Mouse (Mus musculus): ENCODE data around the gene Olfr547.
"Not testable (repeated sequence)": the region's sequence is repeated elsewhere in the genome, so short reads cannot be mapped to it uniquely, and the experiment has no call there.

Gene Olfr547

DNA sequence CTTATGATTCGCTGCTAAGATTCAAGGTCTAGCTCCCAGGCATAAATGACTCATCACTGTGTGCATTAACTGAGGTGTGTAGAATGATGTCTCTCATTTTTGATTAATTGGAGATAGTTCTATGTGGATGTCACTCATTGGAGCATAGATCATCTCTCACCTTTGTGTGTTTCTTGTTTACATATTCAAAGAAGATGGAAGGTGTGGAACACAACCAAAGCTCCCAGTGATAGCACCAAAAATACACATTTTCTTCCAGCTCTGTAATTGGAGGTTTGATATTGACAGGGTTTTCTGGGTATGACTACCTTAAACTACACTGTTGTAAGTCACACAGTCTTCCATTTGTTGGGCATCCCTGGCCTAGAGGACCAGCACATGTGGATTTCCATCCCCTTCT, at the start of gene Olfr547:
TSS of gene Olfr547 (plus strand) at position 301 of the 400 bp plus-strand sequence.
- no peak for DNase-seq (ENCODE audit: low read depth, low spot score)

- not testable (repeated sequence) for DNase-seq (ENCODE audit: low read depth, low spot score)
Observed at GRCm38 (mm10) chr7:102484766-102485165, 49.8 kb upstream of the Olfr547 start.

GRCm38 (mm10) chr7:102486105-102486504, 48.4 kb upstream of the Olfr547 start:
- no peak for DNase-seq (ENCODE audit: low read depth, low spot score)

DNA sequence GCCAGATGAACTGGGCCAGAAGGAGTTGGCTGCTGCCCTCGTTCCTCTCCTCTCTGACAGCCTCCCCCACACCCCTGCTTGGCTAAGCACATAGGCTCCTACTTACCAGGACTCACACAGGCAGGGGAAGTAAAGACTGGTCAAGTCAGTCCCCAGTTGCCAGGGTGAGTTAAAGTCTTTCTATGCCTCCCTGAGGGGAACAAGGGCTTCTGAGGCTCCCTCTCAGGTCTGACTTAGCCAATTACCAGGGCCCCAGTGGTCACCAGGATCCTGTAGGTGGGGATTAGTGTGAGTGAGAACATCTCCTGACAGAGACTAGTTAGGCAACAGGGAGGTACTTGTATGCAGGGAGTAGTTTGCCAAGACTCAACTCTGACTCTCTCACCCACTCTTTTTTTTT, 46.4 kb upstream of the Olfr547 start, which contains the start of gene Olfr544:
TSS of gene Olfr544 (minus strand) at position 153 of the 400 bp plus-strand sequence.
- DNase-seq (ENCODE audit: low read depth, low spot score) = no peak

DNA sequence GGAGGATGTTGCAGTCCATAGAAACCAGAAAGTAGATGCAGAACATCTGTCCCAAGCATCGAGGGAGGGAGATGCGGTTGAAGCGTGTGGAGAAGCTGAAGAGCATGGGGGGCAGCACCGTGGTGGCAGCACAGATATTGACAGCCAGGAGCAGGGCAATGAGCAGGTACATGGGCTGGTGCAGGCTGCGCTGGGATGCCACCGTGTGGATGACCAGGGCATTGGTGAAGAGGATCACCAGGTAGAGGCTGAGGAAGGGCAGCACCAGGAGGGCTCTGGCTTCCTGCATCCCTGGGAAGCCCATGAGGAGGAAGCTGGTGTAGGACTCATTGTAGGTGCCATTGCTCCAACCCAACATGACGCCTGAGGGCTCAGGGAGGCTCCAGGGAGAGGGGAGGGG, 40.1 kb upstream of the Olfr547 start:
- not testable (repeated sequence) for DNase-seq (ENCODE audit: low read depth, low spot score)

GRCm38 (mm10) chr7:102499473-102499872, 35.1 kb upstream of the Olfr547 start, which contains the start of gene Olfr545:
Gene Olfr545 (minus strand): TSS chr7:102499573.
- DNase-seq (ENCODE audit: low read depth, low spot score) = no peak

DNA sequence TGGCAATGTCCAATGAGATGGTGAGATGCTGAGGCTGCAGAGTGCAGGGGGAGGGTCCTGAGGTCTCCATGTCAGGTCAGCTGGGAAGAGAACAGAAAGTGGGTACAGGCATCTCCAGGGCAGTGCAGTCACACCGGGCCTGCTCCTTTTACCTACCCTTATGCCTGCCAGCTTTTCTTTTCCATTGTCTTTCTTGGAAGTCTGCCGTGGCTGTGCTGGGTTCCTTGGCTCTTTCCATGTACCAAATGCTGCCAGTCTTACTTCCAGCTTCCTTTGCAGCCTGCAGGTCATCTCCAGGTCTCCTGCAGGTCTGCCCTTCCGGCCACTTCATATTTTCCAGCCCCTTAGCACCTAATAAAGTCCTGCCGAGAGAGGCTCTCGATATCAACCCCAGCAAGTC, 32.6 kb upstream of the Olfr547 start:
- no peak for DNase-seq (ENCODE audit: low read depth, low spot score)

- peak; percentile 30 for DNase-seq (ENCODE audit: low read depth, low spot score)
Observed at GRCm38 (mm10) chr7:102506848-102507247, 27.7 kb upstream of the Olfr547 start.

GRCm38 (mm10) chr7:102508066-102508465, 26.5 kb upstream of the Olfr547 start:
- no peak for DNase-seq (ENCODE audit: low read depth, low spot score)

DNA sequence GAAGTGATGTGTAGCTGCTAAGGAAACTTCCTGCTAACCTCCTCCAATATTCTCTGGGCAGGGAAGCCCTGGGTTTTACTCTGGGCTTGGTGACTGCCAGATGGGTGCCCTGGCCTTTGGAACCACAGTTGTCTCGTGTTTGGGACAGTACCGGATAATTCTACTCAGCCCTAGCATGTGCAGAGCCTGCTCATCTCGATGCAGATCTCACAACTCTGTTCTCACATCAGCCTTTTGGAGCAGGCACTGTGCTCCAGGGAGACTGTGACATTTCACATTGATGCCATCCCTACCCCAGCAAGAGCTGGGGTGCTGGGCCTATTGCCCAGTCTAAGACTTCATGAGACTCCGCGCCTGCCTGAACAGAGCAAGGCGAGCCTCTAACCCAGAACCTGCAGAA, 25.9 kb upstream of the Olfr547 start:
- DNase-seq (ENCODE audit: low read depth, low spot score) = no peak

- no peak for DNase-seq (ENCODE audit: low read depth, low spot score)
Observed at GRCm38 (mm10) chr7:102509726-102510125, 24.8 kb upstream of the Olfr547 start.

GRCm38 (mm10) chr7:102511927-102512326, 22.6 kb upstream of the Olfr547 start:
- no peak for DNase-seq (ENCODE audit: low read depth, low spot score)

DNA sequence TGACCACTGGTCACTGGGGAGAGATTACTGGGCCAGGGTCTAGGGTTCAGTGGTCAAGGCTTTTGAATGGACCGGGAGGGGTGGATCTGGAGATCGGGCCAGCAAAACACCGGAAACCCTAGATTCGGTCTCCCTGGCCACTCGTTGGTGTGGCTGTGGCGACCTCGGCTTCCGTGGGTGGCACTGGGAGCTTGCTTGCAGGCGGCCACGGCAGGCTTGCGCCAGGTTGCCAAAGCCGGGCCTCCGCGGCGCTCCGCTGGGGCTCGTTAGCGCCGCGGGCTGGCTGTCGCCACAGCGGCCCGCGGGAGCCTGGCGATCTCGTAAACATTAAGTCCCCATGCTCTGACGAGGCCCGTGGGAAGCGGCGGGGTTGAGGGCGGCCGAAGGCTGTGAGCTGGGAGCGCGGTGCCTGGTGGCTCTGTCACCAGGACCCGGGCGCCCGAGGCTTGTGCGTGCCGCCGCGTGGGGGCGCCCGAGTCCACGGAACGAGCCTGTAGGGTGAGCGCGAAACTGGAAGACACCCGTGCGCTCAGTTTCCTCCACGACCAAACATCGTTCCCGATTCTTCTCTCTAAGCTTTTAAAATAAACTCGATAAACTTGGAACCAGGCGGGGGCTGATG, 21.6 kb upstream of the Olfr547 start:
- peak; percentile 36 for DNase-seq (ENCODE audit: low read depth, low spot score)

DNA sequence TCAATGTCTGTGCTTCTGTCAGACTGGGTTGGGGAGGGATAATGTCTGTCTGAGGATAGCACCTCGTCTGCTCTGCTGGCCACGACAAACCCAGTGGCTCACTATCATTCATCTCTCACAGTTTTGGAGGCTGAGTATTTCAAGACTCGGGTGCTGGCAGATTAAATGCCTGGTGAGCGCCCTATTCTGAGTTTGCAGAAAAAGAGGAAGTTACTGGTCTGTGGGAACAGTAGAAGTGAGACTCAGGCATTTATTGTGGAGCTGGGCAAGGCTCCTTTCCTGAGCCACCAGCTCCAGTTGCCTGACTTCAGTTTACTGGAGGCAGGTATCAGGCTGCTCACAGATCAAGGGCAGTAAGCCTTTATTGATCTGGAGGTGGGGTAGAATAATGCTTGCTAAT, 20.4 kb upstream of the Olfr547 start:
- DNase-seq (ENCODE audit: low read depth, low spot score) = no peak

GRCm38 (mm10) chr7:102516261-102517050, 18.1 kb upstream of the Olfr547 start:
- no peak for DNase-seq (ENCODE audit: low read depth, low spot score)

- DNase-seq (ENCODE audit: low read depth, low spot score) = no peak
Observed at GRCm38 (mm10) chr7:102517051-102517335, 17.6 kb upstream of the Olfr547 start.

GRCm38 (mm10) chr7:102529052-102529451, 5.5 kb upstream of the Olfr547 start:
- DNase-seq (ENCODE audit: low read depth, low spot score) = no peak

DNA sequence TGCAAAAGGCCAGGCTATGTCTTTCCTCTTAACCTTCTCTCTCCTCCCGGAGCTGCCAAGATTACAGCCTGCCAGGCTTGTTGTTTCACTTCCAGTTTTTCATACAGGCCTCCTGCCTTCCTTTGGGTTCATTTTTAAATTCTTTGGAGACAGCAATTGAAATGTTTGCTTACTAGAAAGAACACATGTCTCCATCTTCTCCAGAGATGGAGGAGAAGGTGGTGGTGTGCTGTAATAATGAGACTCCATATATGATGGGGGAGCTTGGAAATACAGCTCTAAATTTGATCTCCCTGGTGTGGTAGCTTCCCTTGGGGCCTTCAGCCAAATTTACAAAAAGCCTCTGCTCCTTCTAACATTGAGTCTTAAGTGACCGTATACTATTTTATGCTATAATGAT, 6.0 kb downstream of the Olfr547 start, which contains the start of gene Olfr548-ps1:
TSS of gene Olfr548-ps1 (plus strand) at position 301 of the 400 bp plus-strand sequence.
- DNase-seq (ENCODE audit: low read depth, low spot score) = no peak

DNA sequence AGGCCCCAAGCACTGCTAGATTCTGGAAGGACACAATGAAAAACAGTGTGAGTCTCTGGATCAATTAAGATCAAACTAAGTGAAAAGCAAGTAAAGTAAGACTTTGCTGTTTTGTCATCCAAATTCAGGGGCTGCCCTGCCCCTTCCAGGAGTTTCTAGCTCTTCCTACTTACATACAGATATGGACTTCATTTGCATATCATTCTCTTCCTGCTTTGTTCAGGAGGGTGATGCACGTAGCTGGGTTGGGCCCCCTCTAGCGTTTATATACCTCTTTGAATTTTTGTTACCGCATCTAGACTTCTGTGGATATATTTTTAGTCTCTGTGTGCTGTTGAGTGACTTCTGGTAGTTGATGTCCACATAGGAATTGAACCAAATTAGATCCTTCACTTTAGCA, 6.7 kb downstream of the Olfr547 start:
- DNase-seq (ENCODE audit: low read depth, low spot score) = no peak

- no peak for DNase-seq (ENCODE audit: low read depth, low spot score)
Observed at GRCm38 (mm10) chr7:102549570-102549969, 15.0 kb downstream of the Olfr547 start, which contains the start of gene Olfr549. Gene Olfr549 (plus strand): TSS chr7:102549870.

- no peak for DNase-seq (ENCODE audit: low read depth, low spot score)
Observed at GRCm38 (mm10) chr7:102553279-102553678, 18.7 kb downstream of the Olfr547 start.

DNA sequence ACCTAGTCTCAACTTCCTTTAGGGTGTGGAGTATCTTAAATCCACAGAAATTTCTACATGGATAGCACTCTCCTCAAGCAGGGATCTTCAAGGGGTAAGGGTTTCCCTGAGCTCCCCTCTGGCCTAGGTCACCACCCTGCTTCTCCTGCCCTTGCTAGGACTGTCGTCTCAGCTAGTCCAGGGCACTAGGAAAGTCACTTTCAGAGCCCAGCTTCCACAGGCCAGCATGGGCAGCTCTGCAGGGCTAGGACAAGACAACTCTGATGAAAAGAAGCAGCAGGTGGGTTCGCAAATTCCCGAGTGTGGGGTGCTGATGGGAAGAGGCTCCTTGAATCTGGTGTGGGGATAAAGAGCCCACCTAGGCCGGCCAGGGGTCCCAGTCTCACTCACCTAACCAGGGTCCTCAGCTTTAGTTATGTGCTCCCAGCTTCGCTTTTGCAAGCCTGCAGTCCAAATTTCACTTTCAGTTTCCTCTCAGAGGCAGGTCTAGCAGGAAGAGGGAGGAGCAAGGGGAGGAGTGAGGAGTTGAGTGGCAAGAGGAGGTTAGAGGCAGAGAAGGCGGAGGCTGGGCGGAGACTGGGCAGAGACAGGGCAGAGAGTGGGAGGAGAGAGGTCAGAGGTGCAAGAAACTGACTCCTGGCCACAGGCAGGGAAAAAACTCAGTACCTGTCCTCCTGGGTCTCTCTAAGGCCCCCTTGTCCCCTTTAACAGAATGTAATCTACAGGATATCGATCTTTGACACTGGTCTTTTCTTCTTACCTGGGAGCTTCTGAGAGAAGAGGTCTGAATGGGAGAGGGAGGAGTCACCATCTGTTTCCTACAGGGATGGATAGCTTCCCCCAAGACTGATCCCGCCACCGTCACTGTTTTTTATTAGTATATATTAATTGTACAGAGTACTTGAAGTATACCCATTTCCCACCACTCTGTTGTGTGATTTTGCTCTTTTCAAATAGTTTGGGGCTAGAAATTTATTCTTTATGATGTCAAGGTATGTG, 30.7 kb downstream of the Olfr547 start, which contains the start of gene Trim21:
TSS of gene Trim21 (minus strand) at position 488 of the 999 bp plus-strand sequence.
- peak; percentile 3 for DNase-seq (ENCODE audit: low read depth, low spot score)

All from brain, embryonic 18.5 days (tissue).